Mouse (Mus musculus) gastrocnemius, adult 18-20 months (tissue): ENCODE data around the gene Nos3. TPM values are rescaled to one million over a fixed set of nuclear protein-coding genes. Genes with fewer than 3 reads are reported as not detected.

Source experiments
- DNase-seq: peaks from one replicate; pipeline ENCODE4 v3.0.0; 2021; ENCODE audit warnings: low spot score
- long read RNA-seq, 2 experiments: library from polyadenylated mRNA; stranded (forward); transcript quantifications; one replicate each; pipeline ENCODE4 v2.0.0; 2021
- total RNA-seq, 2 experiments: library from RNA; stranded (reverse); gene quantifications; 2 replicates each; pipeline ENCODE4 v1.2.3; 2021

Nos3 gene
- 1 to 10 TPM; 4.3 to 8.1 TPM for total RNA-seq
- long read RNA-seq, experiment 1, full-length matches to known transcripts = 9 of 18 reads
- long read RNA-seq, experiment 1, partial matches to known transcripts = 4 of 18 reads
- long read RNA-seq, experiment 1, other reads (novel, unspliced or antisense) = 5 of 18 reads
- long read RNA-seq, experiment 2, full-length matches to known transcripts = 9 of 18 reads
- long read RNA-seq, experiment 2, partial matches to known transcripts = 2 of 18 reads
- long read RNA-seq, experiment 2, other reads (novel, unspliced or antisense) = 7 of 18 reads

DNA sequence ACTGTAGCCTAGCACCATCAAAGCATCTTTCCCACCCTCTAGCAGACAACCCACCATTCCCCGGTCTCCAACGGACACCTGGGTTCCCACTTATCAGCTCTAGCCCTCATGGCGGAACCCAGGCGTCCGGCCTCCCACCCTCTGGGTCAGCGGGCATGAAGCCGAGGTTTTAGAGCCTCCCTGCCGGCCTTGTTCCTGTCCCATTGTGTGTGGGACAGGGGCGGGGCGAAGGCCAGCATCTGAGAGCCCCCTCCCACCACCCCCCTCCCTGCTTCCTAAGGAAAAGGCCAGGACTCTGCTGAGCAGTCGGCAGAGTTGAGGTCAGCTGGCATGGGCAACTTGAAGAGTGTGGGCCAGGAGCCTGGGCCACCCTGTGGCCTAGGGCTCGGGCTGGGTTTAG lies at the start of gene Nos3:
Nos3 (plus strand) TSS at position 303 of the 400 bp plus-strand sequence.
- DNase-seq = peak; percentile 37

DNA sequence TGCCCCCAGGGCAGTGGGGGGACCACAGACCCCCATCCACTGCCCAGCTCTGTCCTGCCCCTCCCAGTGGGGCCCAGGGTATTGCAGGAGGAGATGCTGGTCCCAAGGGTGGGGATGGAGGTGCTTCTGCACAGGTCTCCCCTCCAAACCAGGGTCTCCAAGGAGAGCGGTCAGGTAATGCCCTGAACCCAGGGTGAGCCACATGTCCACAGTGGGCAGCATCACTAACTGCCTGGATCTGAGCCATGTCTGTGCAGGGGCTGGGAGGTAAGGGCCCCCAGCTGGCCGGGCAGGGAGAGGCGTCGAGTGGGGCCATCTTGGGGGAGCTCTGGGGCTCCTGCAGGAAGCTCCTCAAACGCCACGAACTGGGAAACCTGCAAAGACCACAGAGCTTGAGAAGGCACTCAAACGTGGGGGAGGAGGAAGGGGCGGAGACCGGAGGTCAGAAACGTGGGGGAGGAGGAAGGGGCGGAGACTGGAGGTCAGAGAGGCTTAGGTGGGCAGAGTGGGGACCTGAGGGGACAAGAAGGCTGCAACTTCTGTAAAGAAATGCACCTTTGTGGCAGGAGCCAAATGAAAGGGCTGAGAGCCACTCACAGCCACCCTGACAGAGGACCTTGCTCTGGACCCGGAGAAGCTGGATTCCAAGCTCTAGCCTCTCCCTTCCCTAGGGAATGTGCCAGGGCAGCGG lies 44.7 kb upstream of the Nos3 start:
- DNase-seq = no peak

DNA sequence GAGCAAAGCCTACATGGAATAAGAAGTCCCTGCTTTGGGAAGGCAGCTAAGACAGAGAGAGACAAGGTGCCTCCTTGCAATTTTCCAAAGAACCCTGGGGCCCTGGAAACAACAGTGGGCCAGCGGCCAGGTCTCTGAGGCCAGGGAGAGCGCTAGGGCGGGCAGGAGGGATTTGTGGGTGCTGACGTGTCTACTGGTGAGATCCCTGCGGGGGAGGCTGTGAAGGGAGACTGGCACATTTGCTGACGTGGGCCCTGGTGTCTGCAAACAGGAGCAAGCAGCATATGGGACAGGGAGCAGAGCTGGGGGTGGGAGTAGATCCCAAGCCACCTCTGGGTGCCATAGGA lies 44.2 kb upstream of the Nos3 start:
- no peak for DNase-seq

DNA sequence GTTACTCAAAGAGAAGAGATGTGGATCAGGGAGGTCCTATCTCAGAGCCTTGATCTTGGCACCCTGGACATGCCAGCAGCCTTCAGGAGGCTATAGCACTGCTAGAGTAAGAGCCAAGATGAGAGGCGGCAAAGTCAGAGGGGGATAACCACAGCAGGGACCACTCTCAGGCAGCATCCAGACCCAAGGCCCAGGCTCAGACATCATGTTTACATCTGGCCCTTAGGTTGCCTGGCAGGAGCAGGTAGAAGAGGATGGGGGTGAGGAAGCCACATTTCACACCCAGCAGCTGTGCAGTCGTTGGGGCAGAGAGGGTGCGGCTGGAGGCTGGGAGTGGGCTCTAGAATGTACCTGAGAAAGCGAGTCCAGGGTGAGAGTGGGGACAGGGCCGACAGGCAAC lies 43.7 kb upstream of the Nos3 start:
- DNase-seq = no peak

DNA sequence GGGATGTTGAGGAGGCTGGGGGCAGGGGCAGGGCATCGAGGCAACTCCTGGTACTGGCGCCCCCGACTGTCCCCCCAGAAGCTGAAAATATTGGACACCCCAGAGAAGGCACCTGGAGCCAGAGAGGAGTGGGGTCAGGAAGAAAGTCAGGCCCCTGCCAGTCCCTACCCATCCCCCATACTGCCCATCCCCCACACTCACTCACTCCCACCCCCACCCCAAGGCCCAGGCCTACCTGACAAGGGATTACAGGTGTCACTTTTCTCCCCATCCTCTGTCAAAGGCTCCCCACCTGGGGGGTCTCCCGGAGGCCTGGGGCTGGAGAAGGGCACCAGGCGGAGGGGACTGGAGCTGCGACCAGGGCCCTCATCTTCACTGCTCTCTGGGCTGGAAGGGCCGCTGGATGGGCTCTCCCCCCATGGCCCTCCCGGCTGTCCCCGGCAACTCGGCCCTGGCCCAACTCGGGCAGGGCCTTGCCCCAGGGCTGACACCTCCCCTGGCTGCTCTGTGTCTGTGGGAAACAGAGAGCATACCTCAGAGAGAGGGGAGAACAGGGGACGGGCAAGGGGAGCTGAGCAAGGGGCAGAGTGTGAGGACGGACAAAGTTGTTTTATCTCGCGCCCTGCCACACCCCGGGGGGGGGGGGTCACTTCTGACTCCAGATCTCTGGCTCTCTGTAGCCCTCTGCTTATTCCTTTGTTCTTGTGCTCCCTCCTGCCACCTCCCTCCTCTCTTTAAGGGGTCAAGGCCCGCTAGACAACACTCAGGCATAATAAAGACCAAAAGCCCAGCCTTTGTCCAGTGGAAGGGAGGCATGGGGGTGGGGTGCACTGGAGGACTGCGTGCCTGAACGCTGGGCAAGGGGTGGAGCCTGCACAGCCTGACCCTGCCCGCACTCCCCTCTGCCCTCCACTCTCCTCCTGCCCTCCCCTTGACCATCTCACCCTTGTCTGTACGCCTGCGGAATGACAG lies 42.6 kb upstream of the Nos3 start:
- no peak for DNase-seq

DNA sequence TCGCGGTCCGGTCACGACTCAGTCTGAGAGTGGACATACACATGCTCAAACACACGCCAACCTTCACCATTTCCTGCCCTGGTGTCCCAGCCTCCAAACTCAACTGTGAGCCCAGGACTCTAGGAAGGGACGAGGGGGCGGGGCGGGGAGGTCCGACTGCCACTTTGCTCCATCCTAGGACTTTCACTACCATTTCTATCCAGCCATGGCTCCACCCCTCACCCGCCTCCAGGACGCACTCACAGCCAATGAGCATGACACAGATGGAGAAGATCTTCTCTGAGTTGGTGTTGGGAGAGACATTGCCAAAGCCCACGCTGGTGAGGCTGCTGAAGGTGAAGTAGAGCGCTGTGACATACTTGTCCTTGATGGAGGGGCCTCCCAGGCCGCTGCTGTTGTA lies 39.4 kb upstream of the Nos3 start:
- no peak for DNase-seq

DNA sequence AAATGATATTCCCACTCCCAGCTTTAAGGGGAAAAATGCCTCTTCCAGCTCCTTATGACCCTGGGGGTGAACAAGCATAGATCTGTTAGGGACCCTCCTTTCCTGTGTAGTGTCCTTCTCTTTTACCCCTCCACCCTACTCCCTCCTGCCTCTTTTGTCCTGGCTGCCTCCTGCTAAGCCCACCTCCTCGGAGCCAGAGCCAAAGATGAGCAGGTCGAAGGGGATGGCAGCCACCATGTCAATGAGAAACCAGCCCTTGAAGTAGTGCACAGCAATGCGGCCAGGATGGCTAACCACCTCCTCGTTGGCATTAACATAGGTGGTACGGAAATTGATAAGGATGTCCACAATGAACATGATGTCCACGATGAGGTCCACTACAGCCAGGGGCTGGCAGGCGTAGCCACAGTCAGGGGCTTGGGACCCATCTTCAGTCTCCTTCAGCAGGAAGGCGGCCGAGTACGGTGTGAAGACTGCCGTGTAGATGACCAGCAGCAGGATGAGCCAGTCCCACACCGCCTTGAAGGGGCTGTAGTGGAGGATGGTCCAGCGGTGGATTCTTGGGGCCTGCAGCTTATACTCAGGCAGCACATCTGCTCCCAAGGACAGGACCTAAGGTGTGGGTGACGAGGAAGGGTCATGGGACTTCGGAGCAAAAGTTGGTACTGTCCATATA lies 38.3 kb upstream of the Nos3 start:
- no peak for DNase-seq

DNA sequence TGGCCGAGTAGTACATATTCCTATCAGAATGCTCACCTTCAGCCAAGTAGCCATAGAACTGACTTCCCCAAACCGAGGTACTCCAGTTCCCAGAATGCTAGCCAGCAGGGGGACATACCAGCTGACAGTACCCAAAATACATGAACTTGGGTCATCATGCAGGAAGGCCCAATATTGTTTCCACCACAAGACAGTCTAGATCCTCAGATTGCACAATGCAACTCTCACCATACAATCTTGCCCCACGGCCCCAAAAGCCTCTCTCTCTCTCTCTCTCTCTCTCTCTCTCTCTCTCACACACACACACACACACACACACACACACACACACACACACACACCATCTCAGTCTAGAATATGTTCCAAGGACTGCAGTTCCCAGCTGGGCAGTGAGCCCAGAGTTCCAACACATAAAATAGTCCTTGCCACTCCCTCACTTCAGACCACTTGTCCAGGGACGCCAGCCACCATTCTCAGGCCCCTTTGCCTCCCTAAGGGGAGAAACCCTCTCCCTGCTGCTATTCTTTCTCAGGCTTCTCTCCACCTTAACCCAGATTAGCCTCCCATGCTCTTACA lies 37.7 kb upstream of the Nos3 start:
- no peak for DNase-seq

DNA sequence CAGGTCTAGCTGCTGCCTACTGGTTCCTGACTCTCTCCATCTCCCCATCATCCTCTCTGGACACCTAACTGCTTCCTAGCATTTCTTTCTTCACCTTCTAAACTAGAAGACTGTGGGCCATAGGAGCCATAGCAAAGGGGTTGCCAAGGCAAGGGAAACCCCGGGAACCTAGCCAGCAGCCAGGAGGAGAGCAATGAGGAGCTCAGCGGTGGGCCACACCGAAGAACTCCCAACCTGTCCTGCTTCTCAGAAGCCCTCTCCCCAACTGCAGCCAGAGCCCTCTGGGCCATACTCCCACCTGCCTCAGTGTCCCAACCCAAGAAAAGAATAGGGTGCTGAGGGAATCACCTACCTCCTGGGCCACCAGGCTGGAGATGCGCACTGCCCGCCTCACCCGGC lies 35.8 kb upstream of the Nos3 start:
- DNase-seq = no peak

DNA sequence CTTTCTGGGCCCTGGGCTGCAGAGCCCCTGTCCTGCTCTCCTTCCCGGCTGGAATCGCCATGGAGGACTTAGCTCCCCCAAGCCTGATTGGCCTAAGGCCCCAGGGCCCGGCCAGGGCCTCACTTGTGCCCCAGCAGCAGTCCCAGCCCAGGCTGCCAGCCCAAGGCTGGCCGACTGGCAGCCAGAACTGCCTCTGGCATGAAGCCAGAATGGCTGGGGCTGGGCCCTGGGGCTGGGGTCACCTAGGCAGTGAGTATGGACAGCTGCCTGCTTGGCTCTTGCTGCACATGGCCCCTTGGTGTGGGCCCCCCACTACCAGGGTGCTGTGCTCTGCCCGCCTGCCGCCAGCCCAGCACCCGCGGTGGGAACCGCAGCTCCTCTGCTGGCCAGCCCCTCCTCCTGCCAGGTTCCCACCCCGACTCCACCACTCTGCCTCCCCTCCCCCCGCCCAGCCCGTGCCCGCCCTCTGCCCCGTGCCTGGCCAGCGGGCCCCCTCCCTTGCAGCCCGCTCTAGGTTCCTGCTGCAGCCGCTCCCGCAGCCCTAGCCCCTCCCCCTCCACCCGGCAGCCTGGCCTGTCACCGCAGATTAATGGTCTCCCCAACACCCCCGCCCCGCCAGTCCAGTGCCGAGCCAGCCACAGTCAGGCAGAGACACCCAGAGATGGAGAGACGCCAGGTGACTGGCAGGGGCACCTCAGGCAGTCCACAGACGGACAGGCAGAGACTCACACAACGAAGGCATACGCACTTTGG lies 35.2 kb upstream of the Nos3 start:
- peak; percentile 53 for DNase-seq

DNA sequence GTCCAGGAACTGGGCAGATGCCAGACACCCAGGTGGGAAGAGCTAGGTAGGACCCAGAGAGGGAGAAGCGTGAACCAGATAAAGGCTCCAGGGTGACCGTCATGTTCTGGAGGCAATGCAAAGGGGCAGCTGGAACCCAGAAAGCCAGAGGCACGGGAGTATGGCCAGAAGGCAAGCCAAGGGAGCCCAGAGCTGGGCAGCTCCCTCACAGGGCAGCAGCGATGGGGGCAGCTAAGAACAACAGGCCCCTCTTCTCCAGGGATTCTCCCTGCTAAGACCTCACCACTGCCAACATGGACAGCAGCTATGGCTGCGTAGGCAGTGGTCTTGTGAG lies 34.7 kb upstream of the Nos3 start:
- DNase-seq = no peak

DNA sequence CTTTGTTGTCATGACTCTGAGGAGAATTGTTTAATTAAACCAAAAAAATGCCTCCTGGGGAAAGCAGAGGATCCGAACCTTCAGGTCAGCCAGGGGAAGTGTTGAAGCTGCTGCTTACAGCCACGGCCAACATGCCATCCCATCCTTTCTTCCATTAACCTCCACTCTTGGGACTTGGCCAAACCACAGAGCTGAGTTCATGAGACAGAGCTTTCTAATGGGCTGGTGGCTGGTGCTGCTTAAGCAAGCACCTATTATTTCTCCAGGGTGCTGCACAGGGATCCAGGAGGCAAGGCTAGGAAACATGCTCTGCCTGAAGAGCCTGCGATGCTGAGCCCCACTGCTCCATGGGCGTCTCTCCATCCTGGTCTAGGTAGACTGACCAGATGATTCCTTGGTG lies 32.2 kb upstream of the Nos3 start:
- no peak for DNase-seq

DNA sequence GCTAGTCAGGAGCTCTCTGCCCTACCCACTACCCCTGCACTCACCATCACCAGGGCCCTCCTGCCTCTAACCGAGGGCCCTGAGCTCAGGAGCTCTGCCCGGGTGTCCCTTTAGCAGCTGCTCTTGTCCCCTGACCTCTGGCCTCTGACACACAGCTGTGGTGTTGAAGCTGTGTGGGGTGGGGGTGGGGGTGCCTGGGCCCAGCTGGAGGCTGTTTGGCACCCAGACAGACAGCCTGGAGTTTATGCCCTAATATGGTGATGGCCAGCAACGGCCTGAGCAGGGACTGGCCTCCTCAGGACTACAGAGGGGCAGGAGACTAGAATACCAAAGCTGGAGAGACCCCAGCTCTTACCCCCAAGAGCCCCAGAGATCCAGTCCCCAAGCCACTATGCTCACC lies 29.9 kb upstream of the Nos3 start:
- no peak for DNase-seq

DNA sequence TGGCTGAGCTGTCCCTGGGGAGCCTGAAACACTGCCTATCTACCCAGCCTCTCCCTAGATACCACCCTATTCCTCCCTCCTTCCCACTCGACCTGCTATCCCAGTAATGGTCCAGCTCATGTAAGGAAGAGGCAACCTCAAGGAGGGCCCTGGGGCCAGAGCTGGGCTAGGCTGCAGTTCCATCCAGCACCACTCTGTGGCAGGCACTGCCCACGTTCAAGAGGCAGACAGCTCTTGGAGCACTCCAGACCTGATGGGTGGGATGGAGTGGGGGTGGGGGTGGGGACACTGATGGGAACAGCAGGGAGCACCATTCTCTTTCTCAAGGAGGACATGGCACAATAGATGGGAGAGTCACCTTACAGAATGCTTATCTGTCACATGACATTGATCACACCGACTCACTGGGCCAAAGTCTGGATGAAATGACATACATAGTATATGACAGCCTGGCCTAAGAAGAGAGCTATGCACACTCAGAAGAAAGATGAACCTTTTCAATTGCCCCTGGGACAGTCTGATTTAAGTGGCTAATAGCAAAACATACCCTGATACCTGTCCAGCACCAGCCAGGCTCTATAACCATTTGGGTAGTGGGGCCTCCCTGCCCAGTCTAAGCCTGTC lies 28.6 kb upstream of the Nos3 start:
- no peak for DNase-seq

DNA sequence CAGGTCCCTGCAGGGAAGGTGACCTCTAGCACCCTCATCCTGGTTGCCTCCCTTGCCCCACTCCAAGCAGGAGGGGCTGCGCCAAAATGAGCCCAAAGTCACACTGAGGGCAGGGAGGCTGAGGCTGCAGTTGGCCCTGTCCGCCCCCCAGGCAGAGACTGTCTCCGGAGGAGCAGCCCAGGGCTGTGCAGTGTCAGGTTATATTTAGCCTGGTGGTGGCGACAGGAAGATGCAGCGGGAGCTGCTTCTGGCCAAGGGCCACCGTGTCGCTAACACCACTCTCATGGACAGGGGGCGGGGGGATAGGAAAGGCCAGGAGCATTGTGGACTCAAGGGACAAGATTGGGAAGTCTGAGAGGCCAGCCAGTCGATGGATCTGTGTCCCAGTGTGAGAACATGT lies 27.2 kb upstream of the Nos3 start:
- DNase-seq = no peak

DNA sequence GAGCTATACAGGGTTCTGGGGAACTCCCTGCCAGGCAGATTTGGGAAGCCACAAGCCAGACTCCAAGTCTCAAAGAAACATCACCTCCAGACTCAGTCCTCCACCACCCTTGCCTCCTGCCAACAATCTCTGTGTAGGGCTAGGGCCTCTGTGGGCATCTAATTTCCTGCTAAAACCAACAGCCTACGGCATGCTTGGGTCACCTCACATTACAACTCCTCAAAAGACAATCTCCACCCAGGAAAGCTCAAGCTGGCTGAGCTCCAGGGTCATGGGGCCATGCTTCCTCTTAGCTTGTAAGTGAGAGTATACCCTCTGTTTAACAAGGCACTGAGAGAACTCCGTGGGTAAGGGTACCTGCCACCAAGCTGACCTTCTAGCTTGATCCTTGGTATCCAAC lies 26.8 kb upstream of the Nos3 start:
- no peak for DNase-seq

DNA sequence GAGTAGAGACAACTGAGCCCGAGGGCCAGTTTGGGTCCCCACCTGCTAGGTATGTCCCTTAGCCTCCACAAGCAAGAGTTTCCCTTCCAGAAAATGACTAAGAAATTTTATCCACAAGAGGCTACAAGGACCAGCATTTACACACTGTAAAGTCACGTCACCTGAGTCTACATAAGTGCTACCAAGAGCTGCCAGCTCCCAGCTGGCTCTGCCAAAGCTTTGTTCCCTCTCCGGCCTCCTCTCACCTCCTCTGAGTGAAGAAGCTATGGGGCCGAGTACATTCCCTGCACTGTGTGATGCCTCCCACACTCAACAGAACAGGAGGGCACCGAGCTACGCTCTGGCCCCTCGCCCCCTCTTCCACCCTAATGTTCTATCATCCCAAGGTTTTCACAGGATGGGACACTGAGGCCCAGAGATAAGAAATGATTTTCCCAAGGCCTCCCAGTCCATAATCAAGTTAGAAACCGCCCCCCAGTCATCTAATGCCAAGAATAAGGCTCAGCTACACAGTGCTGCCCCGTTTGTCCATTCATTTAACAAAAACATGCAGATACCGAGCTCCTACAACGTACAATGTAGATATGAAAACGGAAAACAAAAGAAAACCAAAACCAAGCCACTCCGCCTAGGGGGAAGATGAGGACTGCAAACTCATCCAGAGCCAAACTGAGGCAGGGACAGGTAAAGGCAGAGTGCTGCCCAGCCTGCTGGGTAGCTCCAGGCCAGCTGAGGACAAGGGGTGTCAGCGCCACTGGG lies 22.2 kb upstream of the Nos3 start:
- DNase-seq = no peak

DNA sequence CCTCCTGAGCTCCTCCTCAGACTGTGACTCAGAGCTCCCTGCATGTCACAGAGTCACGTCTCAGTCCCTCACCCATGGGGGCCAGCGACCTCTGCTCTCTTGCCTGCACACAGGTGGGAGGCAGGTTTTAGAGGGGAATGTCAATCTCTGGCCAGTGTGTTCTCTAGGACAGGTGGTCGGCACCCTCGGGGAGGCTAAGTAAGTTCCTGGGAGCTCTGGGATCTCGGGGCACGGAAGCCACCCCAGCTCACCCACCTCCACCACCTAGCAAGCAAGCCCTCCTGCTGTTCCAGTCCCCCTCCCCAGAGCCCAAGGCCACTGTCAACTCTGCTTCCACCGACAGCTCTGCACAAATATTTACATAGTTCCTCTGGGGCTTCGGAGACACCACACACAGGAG lies 21.6 kb upstream of the Nos3 start:
- DNase-seq = no peak

DNA sequence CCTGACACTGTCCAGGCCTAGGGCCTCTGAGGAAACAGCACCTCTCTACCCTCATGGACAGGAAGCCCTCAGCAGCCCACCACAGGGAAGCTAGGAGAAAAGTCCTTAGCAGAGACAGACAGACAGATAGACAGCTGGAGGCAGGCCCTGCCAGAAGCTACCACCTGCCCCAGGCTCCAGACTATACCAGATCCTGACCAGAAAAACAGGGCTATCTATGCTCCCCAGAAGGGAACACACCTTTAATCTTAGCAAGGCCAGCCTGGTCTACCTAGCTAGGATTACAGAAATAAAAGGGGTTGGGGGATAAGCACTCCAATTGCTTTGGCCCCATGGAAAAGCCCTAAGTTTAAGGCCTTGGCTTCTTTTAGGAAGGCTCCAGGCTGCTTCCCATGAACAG lies 21.2 kb upstream of the Nos3 start:
- DNase-seq = no peak

DNA sequence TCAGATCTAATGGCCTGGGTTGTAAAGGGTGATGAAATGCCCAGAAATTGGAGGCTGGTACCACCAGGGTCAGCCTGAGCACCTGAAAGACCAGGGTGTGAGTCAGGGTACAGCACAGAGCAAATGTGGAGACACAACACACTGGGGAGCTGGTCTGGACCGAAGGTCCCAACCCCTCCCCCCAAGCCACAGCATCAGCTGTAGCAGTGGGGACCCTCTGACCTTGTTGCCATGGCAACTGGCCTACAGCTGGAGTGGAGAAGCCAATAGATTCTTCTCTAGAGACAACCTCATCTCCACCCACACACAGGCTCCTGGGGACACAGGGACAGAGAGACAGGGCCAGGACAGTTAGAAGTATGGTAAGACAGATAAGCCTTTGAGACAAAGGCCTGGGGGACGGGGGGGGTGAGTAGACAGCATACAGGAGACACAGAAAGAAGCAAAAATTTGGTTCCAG lies 20.6 kb upstream of the Nos3 start:
- no peak for DNase-seq
